Mouse (Mus musculus) 416B (cell line): ENCODE measurements around the gene Dpp3.
"Not testable (repeated sequence)": the region's sequence is repeated elsewhere in the genome, so short reads cannot be mapped to it uniquely, and the experiment has no call there.

Experiments
- DNase-seq: peaks from one replicate; pipeline ENCODE4 v3.0.0; 2011; ENCODE audit warnings: low read depth

Gene Dpp3

DNA sequence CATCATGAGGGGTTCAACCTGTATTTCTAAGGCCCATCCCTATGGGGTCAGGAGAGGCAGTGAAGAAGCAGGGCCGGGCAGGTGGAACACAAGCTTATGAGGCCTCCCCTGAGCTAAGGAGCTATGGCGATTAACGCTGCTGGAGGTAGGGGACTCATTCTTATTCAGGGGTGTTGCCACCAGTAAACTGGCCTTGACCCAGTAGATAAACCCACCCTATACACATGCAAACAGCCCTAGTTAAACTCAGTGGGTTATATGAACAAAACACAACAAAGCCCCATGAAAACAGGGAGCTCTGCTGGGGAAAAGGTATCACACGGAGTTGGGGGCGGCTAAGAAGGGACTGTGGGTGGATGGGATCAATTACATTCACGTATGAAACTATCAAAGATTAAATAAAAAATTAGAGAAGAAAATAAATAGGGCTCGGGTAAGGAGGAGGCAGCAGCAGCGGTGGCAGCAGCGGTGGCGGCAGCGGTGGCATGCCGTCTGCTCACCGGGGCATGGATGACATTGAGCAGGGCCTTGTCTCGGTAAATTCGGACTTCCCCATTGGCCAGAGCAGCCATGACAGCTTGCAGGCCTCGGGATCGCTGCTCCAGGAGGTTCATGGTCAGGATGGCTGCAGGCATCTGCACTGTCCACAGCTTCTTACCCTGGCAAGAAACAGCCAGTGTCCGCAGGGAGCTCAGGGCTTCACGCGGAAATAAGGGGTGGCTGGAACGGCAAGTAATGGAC, 31.1 kb downstream of the Dpp3 start:
- no peak for DNase-seq

GRCm38 (mm10) chr19:4891798-4892197, 36.3 kb downstream of the Dpp3 start:
- no peak for DNase-seq

- DNase-seq = no peak
Observed at GRCm38 (mm10) chr19:4889791-4890190, 38.3 kb downstream of the Dpp3 start.

- no peak for DNase-seq
Observed at GRCm38 (mm10) chr19:4883961-4884360, 44.1 kb downstream of the Dpp3 start.

GRCm38 (mm10) chr19:4879324-4879703, 48.8 kb downstream of the Dpp3 start:
- DNase-seq = no peak

DNA sequence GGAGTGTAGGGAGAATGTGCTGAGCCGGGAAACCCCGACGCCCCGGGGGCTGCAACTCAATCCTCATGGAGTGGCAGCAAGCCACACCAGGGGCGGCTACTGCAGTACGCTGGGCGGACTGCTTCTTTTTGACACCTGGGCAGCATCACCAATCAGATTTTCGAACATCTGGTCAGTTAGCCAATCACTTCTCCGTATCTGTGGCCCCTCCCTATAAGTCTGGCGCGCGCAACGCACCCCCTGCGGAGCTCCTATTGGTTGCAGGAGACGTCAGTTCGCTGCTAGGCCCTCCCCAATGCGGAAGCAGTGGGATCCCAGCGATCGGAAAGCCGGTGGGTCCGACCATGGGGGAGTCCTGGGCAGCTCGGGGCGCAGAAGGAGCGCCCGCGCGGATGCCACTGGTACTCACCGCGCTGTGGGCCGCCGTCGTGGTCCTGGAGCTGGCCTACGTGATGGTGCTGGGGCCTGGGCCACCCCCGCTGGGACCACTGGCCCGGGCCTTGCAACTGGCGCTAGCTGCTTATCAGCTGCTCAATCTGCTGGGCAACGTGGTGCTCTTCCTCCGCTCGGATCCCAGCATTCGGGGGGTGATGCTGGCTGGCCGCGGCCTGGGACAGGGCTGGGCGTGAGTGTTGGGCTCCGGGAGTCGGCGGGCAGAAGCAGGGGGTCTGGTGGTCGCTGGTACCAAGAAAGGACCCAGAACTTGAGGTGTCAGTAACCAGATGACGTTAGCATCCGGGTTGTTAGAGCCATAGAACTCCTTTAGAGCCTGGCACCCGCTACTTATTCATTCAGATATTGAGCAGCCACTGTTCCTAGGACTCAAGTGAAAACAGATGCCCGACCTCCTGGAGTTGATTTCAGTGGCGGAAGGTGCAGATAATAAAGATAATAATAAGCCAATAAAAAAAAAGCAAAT, 49.4 kb downstream of the Dpp3 start, which contains the start of gene Zdhhc24:
Zdhhc24 (plus strand) TSS at position 264 of the 919 bp plus-strand sequence.
- peak; percentile 97 for DNase-seq

- no peak for DNase-seq
Observed at GRCm38 (mm10) chr19:4877785-4878184, 50.3 kb downstream of the Dpp3 start, which contains the start of gene Actn3. TSS of gene Actn3 (minus strand) at chr19:4877909.

DNA sequence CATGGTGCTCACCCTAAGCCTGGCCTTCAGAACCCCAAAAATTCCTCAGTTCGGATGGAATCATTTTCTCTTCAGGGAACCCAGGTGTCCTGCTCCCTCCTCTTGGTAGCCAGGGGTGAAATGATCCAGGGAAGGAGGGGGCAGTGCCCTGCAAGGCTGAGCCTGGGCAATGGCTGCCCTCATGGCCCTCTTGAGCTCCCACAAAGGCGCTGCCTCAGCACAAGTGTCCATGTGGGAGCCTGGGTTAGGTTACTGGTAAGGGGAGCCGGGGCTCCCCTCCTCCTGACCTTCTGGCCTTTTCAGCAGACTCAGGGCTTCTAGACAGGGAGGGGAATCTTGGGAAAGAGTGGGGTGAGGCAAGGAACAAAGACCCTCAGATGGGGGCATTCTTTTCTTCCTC, 51.3 kb downstream of the Dpp3 start:
- DNase-seq = no peak

DNA sequence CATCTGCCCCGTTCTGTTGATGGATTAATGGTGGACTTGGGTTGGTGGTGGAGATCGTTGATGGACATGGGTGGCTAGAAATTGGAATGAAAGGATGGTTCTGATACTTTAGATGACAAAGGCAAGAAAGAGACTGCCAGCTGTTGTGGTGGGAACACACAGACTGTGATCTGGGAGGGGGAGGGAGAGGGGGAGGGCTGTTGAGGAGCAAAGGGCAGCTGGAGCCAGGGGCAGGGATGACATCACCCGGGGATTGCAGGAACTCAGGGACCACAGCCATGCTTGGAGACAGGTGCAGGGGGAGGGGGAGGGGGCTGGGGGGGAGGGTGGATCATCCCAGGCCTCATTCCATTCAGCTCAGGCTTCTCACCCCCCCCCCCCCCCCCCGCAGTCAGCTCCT, 51.8 kb downstream of the Dpp3 start:
- no peak for DNase-seq

- DNase-seq = not testable (repeated sequence)
Observed at GRCm38 (mm10) chr19:4874613-4875012, 53.5 kb downstream of the Dpp3 start.

GRCm38 (mm10) chr19:4865147-4865546, 62.9 kb downstream of the Dpp3 start:
- no peak for DNase-seq

GRCm38 (mm10) chr19:4863048-4863447, 65.0 kb downstream of the Dpp3 start:
- no peak for DNase-seq

GRCm38 (mm10) chr19:4859081-4859480, 69.0 kb downstream of the Dpp3 start:
- no peak for DNase-seq
